Mouse (Mus musculus): Measurements from ENCODE around the gene Arg1. TPM values are rescaled to one million over a fixed set of nuclear protein-coding genes. Genes with fewer than 3 reads are reported as not detected.
A peak's percentile ranks its signal among the peaks of the same experiment; 100 is the strongest.

The Arg1 gene
- total and polyA plus RNA-seq, 3 experiments: 0.26 TPM; not detected in 2

DNA sequence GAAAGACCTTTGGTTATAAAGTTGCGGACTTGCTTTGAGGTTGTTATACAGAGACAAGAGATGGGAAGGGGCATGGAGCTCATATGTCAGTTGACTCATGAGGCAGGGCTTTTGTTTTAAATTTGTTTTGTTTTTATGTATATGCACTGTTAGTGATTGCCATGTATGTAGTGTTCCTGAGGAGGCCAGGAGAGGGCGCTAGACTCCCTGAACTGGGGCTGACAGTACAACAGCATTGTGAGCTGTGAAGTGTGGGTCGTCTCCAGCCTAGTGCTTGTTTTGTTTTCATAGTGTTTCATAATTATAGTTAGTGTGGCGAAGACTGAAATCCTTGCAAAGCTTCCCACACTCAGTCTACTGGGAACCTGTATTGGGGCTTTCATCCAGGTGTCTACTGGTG lies 53.7 kb downstream of the Arg1 start:
- TF ChIP-seq MXI1 (IDR thresholded peaks at IDR 0.05; ENCODE audit: low read depth, low read length) (no peak), SMC3 (IDR thresholded peaks at IDR 0.05; ENCODE audit: low read depth, low read length) (peak; percentile 30), RAD21 (IDR thresholded peaks at IDR 0.05; ENCODE audit: low read depth, low read length) (peak; percentile 11; the same call in 1 of the 2 replicates), CTCF (IDR thresholded peaks at IDR 0.05 in 2 of 3, conservative IDR thresholded peaks at IDR 0.05 in 1 of 3; ENCODE audit: control insufficient read depth in 1 of 3, insufficient read depth in 1 of 3, low read depth in 2 of 3, low read length in 3 of 3, poor library complexity in 1 of 3, severe bottlenecking in 1 of 3) (peak; percentile 53 to 62 (median 60)), POLR2AphosphoS5 (IDR thresholded peaks at IDR 0.05; ENCODE audit: borderline replicate concordance, low read depth, low read length) (no peak)
- Histone ChIP-seq H3K79me2 (ENCODE audit: control insufficient read depth, insufficient read depth, low read length, poor library complexity) (peaks cover 8% of the 10 kb centered on the region), H3K9me3 (replicated peaks; ENCODE audit: insufficient read depth, low read length) (no peaks in the 10 kb centered on the region), H3K27ac (ENCODE audit: control insufficient read depth, low read depth, low read length) (no peak overlapping the region), H3K4me3 (ENCODE audit: control insufficient read depth in 1 of 2, insufficient read depth in 1 of 2, low read depth in 2 of 2, low read length in 2 of 2) (no peak overlapping the region), H3K9ac (ENCODE audit: control insufficient read depth, low read depth, low read length, poor library complexity, severe bottlenecking) (no peak overlapping the region), H3K4me1 (ENCODE audit: control insufficient read depth in 1 of 2, insufficient read depth in 2 of 2, low read length in 2 of 2) (peaks cover 0 to 3% of the 10 kb centered on the region in 2 experiments; a peak in 1 of 4 replicates), H3K36me3 (ENCODE audit: control insufficient read depth in 1 of 2, insufficient read depth in 2 of 2, low read length in 2 of 2) (peaks cover 2 to 4% of the 10 kb centered on the region in 2 experiments; a peak in 3 of 4 replicates), H3K27me3 (ENCODE audit: control insufficient read depth in 1 of 2, insufficient read depth in 2 of 2, low read length in 2 of 2) (no peaks in the 10 kb centered on the region)
- peak; percentile 50 for DNase-seq (ENCODE audit: low read depth, low spot score)

DNA sequence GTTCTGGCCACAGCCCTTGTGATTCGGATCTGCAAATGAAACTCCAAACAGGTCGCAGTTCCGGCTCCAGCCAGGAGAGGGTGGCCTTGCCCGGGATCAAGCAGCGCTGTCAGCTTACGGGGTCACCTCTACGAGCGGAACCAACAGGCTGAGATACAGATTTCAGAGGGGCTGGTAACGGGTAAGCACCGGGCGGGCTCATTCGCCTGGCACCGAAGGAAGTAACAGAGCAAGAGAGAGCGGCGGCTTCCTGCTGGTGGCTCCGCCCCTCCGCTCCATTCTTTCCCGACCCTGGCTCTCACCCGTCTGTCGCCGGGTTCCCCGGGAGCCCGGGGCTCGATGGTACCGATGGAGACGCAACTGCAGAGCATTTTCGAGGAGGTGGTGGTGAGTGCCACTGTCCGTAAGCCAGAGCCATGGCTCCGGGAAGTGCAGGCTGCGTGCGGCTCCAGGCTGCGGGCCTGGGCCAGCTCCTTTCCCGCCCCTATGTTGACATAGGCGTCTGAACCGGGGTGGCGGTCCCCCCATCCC lies 57.5 kb downstream of the Arg1 start, which contains the start of gene Med23:
Gene Med23, plus strand, starts transcription at position 227 of the 531 bp plus-strand sequence.
- DNase-seq (ENCODE audit: low read depth, low spot score): peak; percentile 98
- peak; percentile 74 for TF ChIP-seq ZC3H11A (IDR thresholded peaks at IDR 0.05; ENCODE audit: low read depth, low read length)
- TF ChIP-seq ZNF384 (IDR thresholded peaks at IDR 0.05; ENCODE audit: low read depth, low read length): peak; percentile 57; the same call in 1 of the 2 replicates
- peak; percentile 78; the same call in 1 of the 2 replicates for TF ChIP-seq TBP (IDR thresholded peaks at IDR 0.05; ENCODE audit: low read depth, low read length)
- peak; percentile 89 for TF ChIP-seq RAD21 (IDR thresholded peaks at IDR 0.05; ENCODE audit: low read depth, low read length)
- TF ChIP-seq ELF1 (IDR thresholded peaks at IDR 0.05; ENCODE audit: low read depth, low read length): peak; percentile 65
- TF ChIP-seq GATA1 (IDR thresholded peaks at IDR 0.05; ENCODE audit: low read depth, low read length): peak; percentile 17; the same call in 1 of the 2 replicates
- 0 out of 2 replicates have a peak, but pooled peaks have one; percentile 20 for TF ChIP-seq UBTF (IDR thresholded peaks at IDR 0.05; ENCODE audit: borderline replicate concordance, insufficient read depth, low read depth, low read length)
- TF ChIP-seq POLR2A (IDR thresholded peaks at IDR 0.05; ENCODE audit: control insufficient read depth in 1 of 2, insufficient read depth in 1 of 2, low read depth in 1 of 2, low read length in 2 of 2, poor library complexity in 1 of 2): peak; percentile 34 to 83; a peak in 2 of 4 replicates
- no peak for TF ChIP-seq CHD2 (IDR thresholded peaks at IDR 0.05; ENCODE audit: low read length)
- peak; percentile 92 for TF ChIP-seq SIN3A (IDR thresholded peaks at IDR 0.05; ENCODE audit: low read length)
- TF ChIP-seq HCFC1 (IDR thresholded peaks at IDR 0.05; ENCODE audit: low read depth, low read length): peak; percentile 96
- peak; percentile 85 for TF ChIP-seq SMC3 (IDR thresholded peaks at IDR 0.05; ENCODE audit: low read depth, low read length)
- TF ChIP-seq ETS1 (IDR thresholded peaks at IDR 0.05; ENCODE audit: low read depth, low read length): peak; percentile 41; the same call in 1 of the 2 replicates
- peak; percentile 52; the same call in 1 of the 2 replicates for TF ChIP-seq KAT2A (conservative IDR thresholded peaks at IDR 0.05; ENCODE audit: low read depth, low read length)
- no peak for TF ChIP-seq GABPA (IDR thresholded peaks at IDR 0.05; ENCODE audit: low read depth, low read length)
- no peak for TF ChIP-seq BHLHE40 (IDR thresholded peaks at IDR 0.05; ENCODE audit: borderline replicate concordance, low read depth, low read length)
- TF ChIP-seq MXI1 (IDR thresholded peaks at IDR 0.05; ENCODE audit: low read depth, low read length): peak; percentile 56; the same call in 1 of the 2 replicates
- TF ChIP-seq MYB (IDR thresholded peaks at IDR 0.05; ENCODE audit: low read depth, low read length): no peak
- 0 out of 2 replicates have a peak, but pooled peaks have one; percentile 41 for TF ChIP-seq POLR2AphosphoS2 (IDR thresholded peaks at IDR 0.05; ENCODE audit: low read length)
- TF ChIP-seq TCF12 (IDR thresholded peaks at IDR 0.05; ENCODE audit: low read depth, low read length): peak; percentile 40; the same call in 1 of the 2 replicates
- peak; percentile 78 to 91 (median 88) for TF ChIP-seq CTCF (IDR thresholded peaks at IDR 0.05 in 2 of 3, conservative IDR thresholded peaks at IDR 0.05 in 1 of 3; ENCODE audit: control insufficient read depth in 1 of 3, insufficient read depth in 1 of 3, low read depth in 2 of 3, low read length in 3 of 3, poor library complexity in 1 of 3, severe bottlenecking in 1 of 3)
- no peak for TF ChIP-seq CHD1 (IDR thresholded peaks at IDR 0.05; ENCODE audit: low read depth, low read length)
- peak; percentile 71 for TF ChIP-seq NELFE (IDR thresholded peaks at IDR 0.05; ENCODE audit: low read depth, low read length)
- Histone ChIP-seq H3K4me1 (ENCODE audit: control insufficient read depth in 1 of 2, insufficient read depth in 2 of 2, low read length in 2 of 2) (peaks cover 0 to 3% of the 10 kb centered on the region in 2 experiments; a peak in 1 of 4 replicates), H3K79me2 (ENCODE audit: control insufficient read depth, insufficient read depth, low read length, poor library complexity) (peaks cover 8% of the 10 kb centered on the region), H3K27ac (ENCODE audit: control insufficient read depth, low read depth, low read length) (peak within 1 kb of the TSS; percentile 45), H3K36me3 (ENCODE audit: control insufficient read depth in 1 of 2, insufficient read depth in 2 of 2, low read length in 2 of 2) (peaks cover 2% of the 10 kb centered on the region in 2 experiments; a peak in 1 of 4 replicates), H3K27me3 (ENCODE audit: control insufficient read depth in 1 of 2, insufficient read depth in 2 of 2, low read length in 2 of 2) (no peaks in the 10 kb centered on the region; a peak in 1 of 4 replicates), H3K9me3 (replicated peaks; ENCODE audit: insufficient read depth, low read length) (no peaks in the 10 kb centered on the region), H3K4me3 (ENCODE audit: control insufficient read depth in 1 of 2, insufficient read depth in 1 of 2, low read depth in 2 of 2, low read length in 2 of 2) (peak within 1 kb of the TSS; percentile 74 to 99), H3K9ac (ENCODE audit: control insufficient read depth, low read depth, low read length, poor library complexity, severe bottlenecking) (peak within 1 kb of the TSS; percentile 98)

All from MEL (cell line).